Mouse (Mus musculus) right cerebral cortex, adult 2 months (tissue): ENCODE measurements at regions not wholly inside any gene's neighbourhood (a gene's known extent, or its start where the extent isn't known, plus 50 kb on each side); places are given as distances from the start of the nearest gene placed in this dataset.
A peak's percentile ranks its signal among the peaks of the same experiment; 100 is the strongest.

Source experiments
- DNase-seq, 2 experiments: peaks; one replicate each; pipeline ENCODE4 v3.0.0; 2021 to 2022; ENCODE audit warnings: low spot score in 2 of 2

DNA sequence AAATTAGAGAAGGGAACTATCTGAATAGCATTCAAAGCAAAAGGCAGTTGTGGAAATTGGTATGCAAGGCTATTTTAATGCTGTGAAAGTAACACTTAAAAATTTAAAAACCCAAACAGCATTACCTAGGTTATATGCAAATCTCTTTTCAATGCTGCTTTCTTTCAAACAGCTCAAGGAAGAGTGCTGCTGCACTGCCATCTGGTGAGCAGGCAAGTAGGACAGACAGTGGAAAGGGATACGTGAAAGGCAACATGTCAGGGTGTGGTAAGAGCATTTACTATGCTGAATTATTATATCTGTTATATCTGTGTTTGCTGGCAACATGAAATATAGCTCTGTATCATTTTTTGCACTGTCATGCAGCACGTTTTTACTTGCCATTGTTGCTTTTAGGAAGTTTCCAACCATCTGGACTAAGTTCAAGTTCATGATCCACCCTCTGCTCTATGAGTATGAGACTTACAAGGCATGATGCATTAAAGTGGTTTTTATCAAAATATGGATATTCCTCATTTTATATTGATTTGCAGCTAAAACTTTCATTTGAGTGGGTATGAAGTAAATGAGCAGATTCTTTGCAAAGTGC, 1223.0 kb downstream of the Dnajb9 start:
- DNase-seq, result peak; percentile 42 to 62

GRCm38 (mm10) chr12:42986505-42986904, 1223.6 kb downstream of the Dnajb9 start:
- no peak for DNase-seq

DNA sequence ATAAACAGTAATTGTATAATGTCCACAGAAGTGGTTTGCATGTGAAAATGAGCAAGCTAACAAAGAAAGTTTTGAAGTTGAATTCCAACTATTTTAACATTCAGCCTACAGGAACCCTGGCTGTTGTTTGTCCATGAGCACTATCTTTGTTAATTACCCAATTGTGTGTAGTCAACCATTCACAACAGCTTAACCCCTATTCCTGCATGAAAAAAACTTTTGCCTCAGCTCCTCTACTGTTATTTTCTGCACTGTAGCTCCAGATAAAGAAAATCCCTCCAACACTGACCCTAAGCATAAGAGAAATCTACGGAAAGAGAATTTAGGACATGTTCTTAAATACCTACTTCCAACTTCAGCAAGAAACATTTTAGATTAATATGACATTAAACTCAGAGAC, 1224.0 kb downstream of the Dnajb9 start:
- no peak for DNase-seq

DNA sequence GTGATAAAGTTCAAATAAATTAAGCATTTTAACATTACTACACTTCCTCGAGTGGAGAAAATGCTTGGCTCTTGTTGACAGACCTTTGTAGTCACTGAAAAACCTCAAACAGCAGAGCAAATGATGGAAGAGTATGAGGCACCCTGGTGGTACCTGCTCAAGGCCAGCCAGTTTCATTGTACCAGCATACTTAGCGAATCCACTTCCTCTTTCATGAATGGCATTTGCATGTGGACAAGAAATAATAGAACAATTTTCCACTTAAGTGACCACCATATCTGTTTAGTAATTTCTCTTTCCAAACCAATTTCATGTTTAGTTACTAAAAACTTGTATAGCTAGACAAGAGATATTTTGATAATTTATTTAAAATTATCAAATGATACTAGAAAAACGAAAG, 1231.3 kb downstream of the Dnajb9 start:
- DNase-seq, result no peak

DNA sequence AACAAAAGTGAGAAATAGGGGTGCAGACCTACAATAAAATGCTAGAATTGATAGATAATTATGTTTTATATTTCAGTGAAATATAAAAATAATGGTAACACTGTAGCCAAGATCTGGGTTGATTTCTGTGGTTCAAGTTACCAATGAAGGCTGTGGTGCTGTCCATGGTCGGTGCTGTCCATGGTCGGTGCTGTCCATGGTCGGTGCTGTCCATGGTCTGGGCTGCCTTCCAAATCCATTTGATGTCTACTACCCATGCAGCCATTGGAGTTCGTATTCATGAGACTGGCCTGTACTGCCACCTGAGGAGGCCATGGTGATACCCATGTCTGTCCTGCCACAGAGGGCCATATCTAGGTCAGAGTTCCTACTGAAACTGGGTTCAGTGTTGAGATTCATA, 1237.4 kb downstream of the Dnajb9 start:
- DNase-seq, result no peak

GRCm38 (mm10) chr12:42961535-42961934, 1248.6 kb downstream of the Dnajb9 start:
- DNase-seq, result no peak

- DNase-seq, result no peak
Observed at GRCm38 (mm10) chr12:42947961-42948360, 1262.2 kb downstream of the Dnajb9 start.

DNA sequence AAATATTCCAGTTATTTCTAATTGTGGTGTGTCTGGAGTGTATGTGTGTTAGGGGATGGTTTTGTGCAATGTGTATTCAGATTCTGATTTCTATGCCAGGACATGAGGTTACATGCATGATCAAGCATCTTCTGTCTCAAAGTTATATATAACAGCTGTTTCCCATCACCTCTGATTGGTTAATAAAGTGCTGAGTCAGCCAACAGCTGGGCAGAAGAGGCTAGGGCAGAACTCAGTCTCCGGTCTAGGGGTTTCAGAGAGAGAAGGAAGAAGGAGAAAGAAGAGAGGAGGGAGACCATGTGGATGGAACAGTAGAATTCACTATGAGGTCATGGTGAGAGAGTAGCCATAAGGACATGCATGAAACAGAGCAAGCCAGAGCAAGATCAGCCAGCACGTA, 1295.8 kb downstream of the Dnajb9 start:
- DNase-seq, result no peak
